Mouse (Mus musculus) spleen, adult 2 months (tissue): ENCODE results near the gene Micu1.

Source experiments
- CTCF ChIP-seq: fragments of 200-500 bp; IDR thresholded peaks from 2 replicates; pipeline ENCODE4 v1.5.1; 2011; ENCODE audit warnings: mild to moderate bottlenecking, inconsistent platforms; ENCODE audit not compliant: insufficient read depth, insufficient read length, insufficient replicate concordance; ENCODE audit errors: extremely low read depth
- POLR2A ChIP-seq: fragments of 200-500 bp; IDR thresholded peaks from 2 replicates; pipeline ENCODE4 v1.6.1; 2011; ENCODE audit warnings: low read depth, low read length, inconsistent platforms

GRCm38 (mm10) chr10:59772049-59772397, 69.7 kb downstream of the Micu1 start:
- TF ChIP-seq CTCF (no peak), POLR2A (no peak)
